Mouse (Mus musculus): ENCODE measurements around the gene Nr3c2. TPM values are rescaled to one million over a fixed set of nuclear protein-coding genes. Genes with fewer than 3 reads are reported as not detected.
A peak's percentile ranks its signal among the peaks of the same experiment; 100 is the strongest.

The Nr3c2 gene
- polyA plus RNA-seq, 1 experiment from 2014 or later: 2.9 TPM

DNA sequence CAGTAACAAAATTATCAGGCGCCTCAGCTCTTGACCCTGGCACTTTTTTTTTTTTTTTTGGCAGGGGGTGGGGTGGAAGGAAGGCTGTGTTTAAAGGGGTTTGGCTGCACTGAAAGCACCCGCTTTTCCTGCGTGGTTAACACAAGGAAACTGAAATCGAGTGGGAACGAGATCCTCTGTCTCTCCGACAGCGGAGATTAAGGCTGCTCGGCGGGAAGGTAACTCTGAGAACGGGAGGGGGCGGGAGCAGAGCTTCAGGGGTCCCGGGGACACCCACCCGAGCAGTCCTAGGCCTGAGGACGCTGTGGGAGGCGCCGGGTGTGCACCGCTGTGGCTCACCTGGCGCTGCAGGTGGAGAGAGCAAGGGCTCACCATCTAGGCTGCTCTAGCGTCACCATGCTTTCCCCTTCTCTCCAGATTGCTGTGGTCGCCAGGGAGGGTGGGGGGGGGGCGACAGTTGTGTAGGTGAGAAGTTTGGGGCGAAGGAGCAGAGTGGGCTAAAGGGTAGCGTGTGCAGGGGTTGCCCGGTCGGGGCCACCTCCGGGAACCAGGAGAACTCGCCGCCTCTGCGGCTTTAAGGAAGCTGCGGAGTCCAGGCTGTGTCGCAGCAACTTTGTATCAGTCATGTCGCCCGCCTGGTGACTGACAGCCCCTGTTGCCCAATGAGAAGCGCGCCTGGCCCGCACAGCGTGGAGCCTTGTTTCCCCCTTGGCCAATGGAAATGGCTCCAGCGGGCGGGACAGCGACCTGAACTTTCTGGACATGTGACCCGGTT, 2.4 kb downstream of the Nr3c2 start:
- H3K36me3 ChIP-seq (ENCODE audit: control insufficient read depth, insufficient read depth, low read length): no peaks in the 10 kb centered on the region
- DNase-seq (ENCODE audit: low spot score): peak; percentile 92
- H3K4me3 ChIP-seq (ENCODE audit: low read depth, low read length): peak overlapping the region; percentile 34
- H3K9ac ChIP-seq (ENCODE audit: low read length): peak overlapping the region; percentile 40
- H3K27me3 ChIP-seq (replicated peaks; ENCODE audit: control insufficient read depth, insufficient read depth, low read length): peaks cover 70% of the 10 kb centered on the region
- H3K4me2 ChIP-seq (ENCODE audit: low read length): peak overlapping the region; percentile 60
- H3K4me1 ChIP-seq (replicated peaks; ENCODE audit: control insufficient read depth, insufficient read depth, low read length): peaks cover 9% of the 10 kb centered on the region
- WGBS: under 1% methylated on average over 39 of the region's 41 CpGs
- H3K9me3 ChIP-seq (ENCODE audit: control insufficient read depth, low read length): no peaks in the 10 kb centered on the region
- peak; percentile 98 for ATAC-seq (replicated peaks; ENCODE audit: low FRiP score, low TSS enrichment, low read depth)
- no peak overlapping the region for H3K27ac ChIP-seq (ENCODE audit: low read depth)

- Histone ChIP-seq H3K4me2 (ENCODE audit: low read length) (peak overlapping the region; percentile 60), H3K9ac (ENCODE audit: low read length) (no peak overlapping the region; the same call in 1 of the 2 replicates), H3K4me3 (ENCODE audit: low read depth, low read length) (peak overlapping the region; percentile 34), H3K27ac (ENCODE audit: low read depth) (no peak overlapping the region), H3K36me3 (ENCODE audit: control insufficient read depth, insufficient read depth, low read length) (no peaks in the 10 kb centered on the region), H3K27me3 (replicated peaks; ENCODE audit: control insufficient read depth, insufficient read depth, low read length) (peaks cover 65% of the 10 kb centered on the region), H3K4me1 (replicated peaks; ENCODE audit: control insufficient read depth, insufficient read depth, low read length) (peaks cover 9% of the 10 kb centered on the region), H3K9me3 (ENCODE audit: control insufficient read depth, low read length) (no peaks in the 10 kb centered on the region)
- no peak for DNase-seq (ENCODE audit: low spot score)
- ATAC-seq (replicated peaks; ENCODE audit: low FRiP score, low TSS enrichment, low read depth): peak; percentile 61; the same call in 1 of the 2 replicates
- whole genome bisulfite sequencing: 1% methylated on average over 34 of the region's 35 CpGs
Observed at GRCm38 (mm10) chr8:76902205-76903078, 3.2 kb downstream of the Nr3c2 start.

DNA sequence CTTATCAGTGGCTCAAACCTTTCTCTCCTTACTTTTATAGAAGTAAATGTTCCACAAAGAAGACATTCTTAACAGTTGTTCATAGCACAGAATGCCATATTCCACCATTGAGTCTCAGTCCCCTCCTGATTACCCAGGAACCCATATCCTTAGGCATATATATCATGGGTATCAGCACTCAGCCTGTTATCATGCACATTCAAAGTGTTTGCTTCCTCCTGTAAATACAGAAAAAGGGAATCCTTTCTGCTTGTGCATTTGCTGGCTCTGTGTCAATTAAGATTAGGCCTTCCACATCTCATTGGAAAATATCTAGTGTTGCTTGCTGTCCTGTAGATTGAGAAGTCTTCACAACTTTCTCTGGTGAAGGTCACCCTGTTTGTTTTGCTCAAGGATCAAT, 12.0 kb downstream of the Nr3c2 start:
- no peaks in the 10 kb centered on the region for H3K36me3 ChIP-seq (ENCODE audit: control insufficient read depth, insufficient read depth, low read length)
- no peak for DNase-seq (ENCODE audit: low spot score)
- H3K9ac ChIP-seq (ENCODE audit: low read length): no peak overlapping the region
- H3K9me3 ChIP-seq (ENCODE audit: control insufficient read depth, low read length): no peaks in the 10 kb centered on the region
- no peak overlapping the region for H3K4me2 ChIP-seq (ENCODE audit: low read length)
- H3K4me1 ChIP-seq (replicated peaks; ENCODE audit: control insufficient read depth, insufficient read depth, low read length): no peaks in the 10 kb centered on the region
- no peak for ATAC-seq (replicated peaks; ENCODE audit: low FRiP score, low TSS enrichment, low read depth)
- no peaks in the 10 kb centered on the region for H3K27me3 ChIP-seq (replicated peaks; ENCODE audit: control insufficient read depth, insufficient read depth, low read length)
- no peak overlapping the region for H3K27ac ChIP-seq (ENCODE audit: low read depth)
- H3K4me3 ChIP-seq (ENCODE audit: low read depth, low read length): no peak overlapping the region

- no peak overlapping the region for H3K4me2 ChIP-seq (ENCODE audit: low read length)
- H3K9ac ChIP-seq (ENCODE audit: low read length): no peak overlapping the region
- no peaks in the 10 kb centered on the region for H3K9me3 ChIP-seq (ENCODE audit: control insufficient read depth, low read length)
- DNase-seq (ENCODE audit: low spot score): no peak
- 0 out of 2 replicates have a peak overlapping the region, but pooled peaks have one; percentile 19 for H3K27ac ChIP-seq (ENCODE audit: low read depth)
- H3K36me3 ChIP-seq (ENCODE audit: control insufficient read depth, insufficient read depth, low read length): no peaks in the 10 kb centered on the region
- 78% methylated on average over 3 of the region's 3 CpGs for WGBS
- H3K4me1 ChIP-seq (replicated peaks; ENCODE audit: control insufficient read depth, insufficient read depth, low read length): no peaks in the 10 kb centered on the region
- peak; percentile 95 for ATAC-seq (replicated peaks; ENCODE audit: low FRiP score, low TSS enrichment, low read depth)
- H3K27me3 ChIP-seq (replicated peaks; ENCODE audit: control insufficient read depth, insufficient read depth, low read length): no peaks in the 10 kb centered on the region
- no peak overlapping the region for H3K4me3 ChIP-seq (ENCODE audit: low read depth, low read length)
Observed at GRCm38 (mm10) chr8:76912678-76913077, 13.4 kb downstream of the Nr3c2 start.

DNA sequence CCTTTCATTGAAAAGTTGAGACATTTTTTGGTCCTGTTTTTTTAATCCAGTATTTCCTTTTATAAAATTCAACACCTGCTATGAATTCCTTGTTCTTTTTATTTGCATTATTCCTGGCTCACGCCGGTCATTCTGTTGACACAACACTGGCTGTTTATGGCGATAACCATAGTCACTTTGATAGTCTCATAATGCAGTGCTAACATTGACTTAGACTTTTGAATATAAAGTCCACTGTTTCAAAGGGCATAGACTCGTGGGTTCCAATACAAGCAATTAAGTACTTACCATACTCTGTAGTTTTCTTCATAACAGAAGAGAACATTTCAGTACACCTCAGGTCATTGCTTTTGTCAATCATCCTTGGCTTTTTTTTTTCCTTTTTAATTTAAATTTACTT, 14.0 kb downstream of the Nr3c2 start:
- Histone ChIP-seq H3K36me3 (ENCODE audit: control insufficient read depth, insufficient read depth, low read length) (no peaks in the 10 kb centered on the region), H3K9ac (ENCODE audit: low read length) (no peak overlapping the region), H3K4me2 (ENCODE audit: low read length) (no peak overlapping the region), H3K27me3 (replicated peaks; ENCODE audit: control insufficient read depth, insufficient read depth, low read length) (no peaks in the 10 kb centered on the region), H3K4me1 (replicated peaks; ENCODE audit: control insufficient read depth, insufficient read depth, low read length) (no peaks in the 10 kb centered on the region), H3K4me3 (ENCODE audit: low read depth, low read length) (no peak overlapping the region), H3K27ac (ENCODE audit: low read depth) (0 out of 2 replicates have a peak overlapping the region, but pooled peaks have one; percentile 19), H3K9me3 (ENCODE audit: control insufficient read depth, low read length) (no peaks in the 10 kb centered on the region)
- no peak for DNase-seq (ENCODE audit: low spot score)
- WGBS: 69% methylated on average over 4 of the region's 4 CpGs
- peak; percentile 48 for ATAC-seq (replicated peaks; ENCODE audit: low FRiP score, low TSS enrichment, low read depth)

DNA sequence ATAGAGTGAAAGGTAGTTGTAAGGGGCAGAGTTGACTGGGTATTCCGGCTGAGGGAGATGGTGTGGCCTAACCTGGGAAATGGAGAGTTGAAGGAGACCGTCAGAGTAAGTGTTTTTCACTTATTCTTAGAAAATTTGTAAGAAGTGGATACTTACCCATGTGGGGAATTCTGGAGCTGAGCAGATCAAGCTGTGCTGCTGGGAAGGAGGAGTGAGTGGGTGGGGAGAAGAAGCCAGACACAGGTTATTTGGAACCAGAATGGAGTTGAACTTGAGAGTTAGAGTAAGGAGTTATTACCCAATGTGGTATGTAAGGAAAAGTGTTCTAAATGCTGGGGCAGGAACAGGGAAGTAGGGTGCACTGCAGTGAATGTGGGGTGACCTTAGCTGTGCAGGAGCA, 16.0 kb downstream of the Nr3c2 start:
- Histone ChIP-seq H3K4me3 (ENCODE audit: low read depth, low read length) (no peak overlapping the region), H3K4me1 (replicated peaks; ENCODE audit: control insufficient read depth, insufficient read depth, low read length) (no peaks in the 10 kb centered on the region), H3K27me3 (replicated peaks; ENCODE audit: control insufficient read depth, insufficient read depth, low read length) (no peaks in the 10 kb centered on the region), H3K36me3 (ENCODE audit: control insufficient read depth, insufficient read depth, low read length) (no peaks in the 10 kb centered on the region), H3K4me2 (ENCODE audit: low read length) (no peak overlapping the region), H3K9me3 (ENCODE audit: control insufficient read depth, low read length) (no peaks in the 10 kb centered on the region), H3K27ac (ENCODE audit: low read depth) (no peak overlapping the region), H3K9ac (ENCODE audit: low read length) (no peak overlapping the region)
- WGBS: 92% methylated on average over 2 of the region's 2 CpGs
- ATAC-seq (replicated peaks; ENCODE audit: low FRiP score, low TSS enrichment, low read depth): no peak
- DNase-seq (ENCODE audit: low spot score): no peak

DNA sequence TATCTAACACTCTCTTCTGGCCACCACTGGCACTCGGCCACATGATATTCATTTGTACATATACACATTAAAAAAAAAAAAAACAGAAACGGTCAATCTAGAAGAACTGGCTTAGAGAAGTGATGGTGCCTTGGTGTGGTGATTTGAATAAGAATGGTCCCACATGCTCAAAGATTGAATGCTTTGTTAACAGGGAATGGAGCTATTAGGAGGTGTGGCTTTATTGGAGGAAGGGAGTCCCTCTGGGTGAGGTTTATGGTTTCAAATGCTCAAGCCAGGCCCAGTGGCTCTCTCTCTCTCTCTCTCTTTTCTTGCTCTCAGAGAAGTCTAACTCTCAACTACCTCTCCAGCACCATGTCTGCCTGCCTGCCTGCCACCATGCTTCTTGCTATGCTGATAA, 20.3 kb downstream of the Nr3c2 start:
- no peaks in the 10 kb centered on the region for H3K27me3 ChIP-seq (replicated peaks; ENCODE audit: control insufficient read depth, insufficient read depth, low read length)
- no peak overlapping the region for H3K4me2 ChIP-seq (ENCODE audit: low read length)
- ATAC-seq (replicated peaks; ENCODE audit: low FRiP score, low TSS enrichment, low read depth): no peak
- no peak overlapping the region for H3K4me3 ChIP-seq (ENCODE audit: low read depth, low read length)
- no peaks in the 10 kb centered on the region for H3K36me3 ChIP-seq (ENCODE audit: control insufficient read depth, insufficient read depth, low read length)
- H3K4me1 ChIP-seq (replicated peaks; ENCODE audit: control insufficient read depth, insufficient read depth, low read length): no peaks in the 10 kb centered on the region
- DNase-seq (ENCODE audit: low spot score): no peak
- WGBS: 90% methylated on average over 2 of the region's 2 CpGs
- H3K27ac ChIP-seq (ENCODE audit: low read depth): no peak overlapping the region
- no peaks in the 10 kb centered on the region for H3K9me3 ChIP-seq (ENCODE audit: control insufficient read depth, low read length)
- no peak overlapping the region for H3K9ac ChIP-seq (ENCODE audit: low read length)

- no peak overlapping the region for H3K27ac ChIP-seq (ENCODE audit: low read depth)
- ATAC-seq (replicated peaks; ENCODE audit: low FRiP score, low TSS enrichment, low read depth): no peak
- no peak for DNase-seq (ENCODE audit: low spot score)
- H3K9me3 ChIP-seq (ENCODE audit: control insufficient read depth, low read length): no peaks in the 10 kb centered on the region
- 85% methylated on average over 4 of the region's 4 CpGs for WGBS
- H3K4me3 ChIP-seq (ENCODE audit: low read depth, low read length): no peak overlapping the region
- no peak overlapping the region for H3K9ac ChIP-seq (ENCODE audit: low read length)
- H3K4me2 ChIP-seq (ENCODE audit: low read length): no peak overlapping the region
- H3K4me1 ChIP-seq (replicated peaks; ENCODE audit: control insufficient read depth, insufficient read depth, low read length): no peaks in the 10 kb centered on the region
- H3K27me3 ChIP-seq (replicated peaks; ENCODE audit: control insufficient read depth, insufficient read depth, low read length): no peaks in the 10 kb centered on the region
- H3K36me3 ChIP-seq (ENCODE audit: control insufficient read depth, insufficient read depth, low read length): no peaks in the 10 kb centered on the region
Observed at GRCm38 (mm10) chr8:76924150-76924549, 24.9 kb downstream of the Nr3c2 start.
